Mouse (Mus musculus): Measurements from ENCODE around the gene Wnt3a. TPM values are rescaled to one million over a fixed set of nuclear protein-coding genes. Genes with fewer than 3 reads are reported as not detected.

Gene Wnt3a
- total and polyA plus RNA-seq, 2 experiments from 2014 or later, result 0.16 TPM; not detected in 1

DNA sequence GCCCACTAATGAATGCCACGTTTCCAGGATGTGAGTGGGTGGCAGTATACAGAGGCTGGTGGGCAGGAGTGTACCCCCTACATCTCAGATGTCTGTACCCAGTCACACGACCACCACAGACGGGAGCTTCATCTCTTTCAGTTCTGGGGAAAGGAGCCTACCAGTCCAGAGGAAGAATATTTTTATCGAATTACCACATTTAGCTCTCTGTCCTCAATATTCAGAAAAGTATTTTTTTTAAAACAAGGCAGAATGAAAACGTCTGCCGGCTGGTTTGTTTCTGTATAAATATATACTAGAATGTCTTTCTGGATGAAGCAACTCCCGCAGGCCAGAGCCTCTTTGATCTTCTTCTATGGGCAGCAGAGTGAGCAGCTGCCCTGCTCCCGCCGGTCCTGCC, 42.4 kb upstream of the Wnt3a start:
- no peak overlapping the region for H3K9ac ChIP-seq (replicated peaks; ENCODE audit: low read length, poor library complexity, severe bottlenecking)
- H3K36me3 ChIP-seq (ENCODE audit: insufficient read depth, low read length), result no peaks in the 10 kb centered on the region
- no peak overlapping the region for H3K4me2 ChIP-seq (ENCODE audit: low read depth, low read length, poor library complexity, severe bottlenecking)
- no peak for TF ChIP-seq CTCF (IDR thresholded peaks at IDR 0.05)
- WGBS, result 26% methylated on average over 9 of the region's 9 CpGs
- ATAC-seq (ENCODE audit: low FRiP score) (no peak), DNase-seq (ENCODE audit: low spot score) (no peak)
- H3K9me3 ChIP-seq (ENCODE audit: low read length), result no peaks in the 10 kb centered on the region
- no peak overlapping the region for H3K27ac ChIP-seq (ENCODE audit: low read depth, low read length)
- no peak overlapping the region for H3K4me3 ChIP-seq (ENCODE audit: low read depth, low read length)
- H3K4me1 ChIP-seq (ENCODE audit: insufficient read depth, low read length), result peaks cover 3% of the 10 kb centered on the region
- no peaks in the 10 kb centered on the region for H3K27me3 ChIP-seq (ENCODE audit: insufficient read depth, low read length)

DNA sequence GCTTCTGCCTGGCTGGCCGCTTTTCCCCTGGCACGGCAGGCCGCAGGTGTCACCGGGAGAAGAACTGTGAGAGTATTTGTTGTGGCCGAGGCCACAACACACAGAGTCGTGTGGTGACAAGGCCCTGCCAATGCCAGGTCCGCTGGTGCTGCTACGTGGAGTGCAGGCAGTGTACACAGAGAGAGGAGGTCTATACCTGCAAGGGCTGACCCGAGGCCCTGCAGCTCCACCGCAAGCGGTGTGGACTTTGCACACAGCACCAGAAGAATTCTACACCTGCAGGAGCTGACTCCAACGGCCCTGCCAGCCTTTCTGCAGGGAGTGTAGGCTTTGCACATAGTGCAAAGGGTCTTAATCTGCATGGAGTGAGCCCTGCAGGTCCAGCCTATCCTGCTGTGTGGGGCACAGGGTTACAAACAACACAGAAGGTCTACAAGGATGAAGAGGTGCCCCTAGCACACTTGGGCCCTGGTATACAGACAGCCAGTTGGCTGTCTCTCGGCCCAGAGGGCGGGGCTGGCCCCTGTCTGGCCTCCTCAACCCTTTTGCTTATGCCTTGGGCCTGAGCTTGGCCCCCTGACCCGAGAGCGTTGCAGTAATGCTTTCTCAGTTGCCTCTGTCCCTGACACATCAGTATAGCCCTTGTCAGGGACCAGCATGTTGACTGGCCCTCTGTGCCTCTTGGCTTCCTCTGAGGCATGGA, 40.8 kb upstream of the Wnt3a start:
- no peak for TF ChIP-seq CTCF (IDR thresholded peaks at IDR 0.05)
- 77% methylated on average over 16 of the region's 16 CpGs for WGBS

DNA sequence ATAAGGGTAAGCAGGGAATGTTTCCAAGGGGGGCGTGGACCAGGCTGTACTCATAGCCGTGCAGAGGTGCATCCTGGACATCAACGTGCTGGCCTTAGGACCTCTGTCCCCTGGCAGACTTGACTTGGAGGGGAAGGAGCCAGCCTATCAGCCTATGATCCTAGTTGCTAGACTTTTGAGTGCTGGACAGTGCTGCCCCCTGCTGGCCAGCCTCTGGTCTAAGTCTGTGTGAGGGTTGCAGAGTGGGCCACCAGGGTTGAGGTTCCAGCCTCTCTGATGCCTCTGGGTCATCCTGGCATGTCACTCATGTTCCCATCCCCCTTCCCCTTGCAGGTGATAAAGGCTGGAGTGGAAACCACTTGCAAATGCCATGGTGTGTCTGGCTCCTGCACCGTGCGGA, 40.0 kb upstream of the Wnt3a start:
- Histone ChIP-seq H3K27me3 (ENCODE audit: insufficient read depth, low read length) (no peaks in the 10 kb centered on the region), H3K9me3 (ENCODE audit: low read length) (no peaks in the 10 kb centered on the region), H3K9ac (replicated peaks; ENCODE audit: low read length, poor library complexity, severe bottlenecking) (no peak overlapping the region), H3K4me1 (ENCODE audit: insufficient read depth, low read length) (peaks cover 3% of the 10 kb centered on the region), H3K27ac (ENCODE audit: low read depth, low read length) (no peak overlapping the region), H3K4me2 (ENCODE audit: low read depth, low read length, poor library complexity, severe bottlenecking) (no peak overlapping the region), H3K4me3 (ENCODE audit: low read depth, low read length) (no peak overlapping the region), H3K36me3 (ENCODE audit: insufficient read depth, low read length) (no peaks in the 10 kb centered on the region)
- peak; percentile 75 for TF ChIP-seq CTCF (IDR thresholded peaks at IDR 0.05)
- WGBS, result 44% methylated on average over 5 of the region's 5 CpGs
- ATAC-seq (ENCODE audit: low FRiP score) (no peak), DNase-seq (ENCODE audit: low spot score) (peak; percentile 63)

More for the DNA sequence above, 40.8 kb upstream of the Wnt3a start:
- DNase-seq (ENCODE audit: low spot score) (no peak), ATAC-seq (ENCODE audit: low FRiP score) (no peak)
- Histone ChIP-seq H3K4me2 (ENCODE audit: low read depth, low read length, poor library complexity, severe bottlenecking) (no peak overlapping the region), H3K9ac (replicated peaks; ENCODE audit: low read length, poor library complexity, severe bottlenecking) (no peak overlapping the region), H3K9me3 (ENCODE audit: low read length) (no peaks in the 10 kb centered on the region), H3K27me3 (ENCODE audit: insufficient read depth, low read length) (no peaks in the 10 kb centered on the region), H3K4me3 (ENCODE audit: low read depth, low read length) (no peak overlapping the region), H3K36me3 (ENCODE audit: insufficient read depth, low read length) (no peaks in the 10 kb centered on the region), H3K4me1 (ENCODE audit: insufficient read depth, low read length) (peaks cover 3% of the 10 kb centered on the region), H3K27ac (ENCODE audit: low read depth, low read length) (no peak overlapping the region)

DNA sequence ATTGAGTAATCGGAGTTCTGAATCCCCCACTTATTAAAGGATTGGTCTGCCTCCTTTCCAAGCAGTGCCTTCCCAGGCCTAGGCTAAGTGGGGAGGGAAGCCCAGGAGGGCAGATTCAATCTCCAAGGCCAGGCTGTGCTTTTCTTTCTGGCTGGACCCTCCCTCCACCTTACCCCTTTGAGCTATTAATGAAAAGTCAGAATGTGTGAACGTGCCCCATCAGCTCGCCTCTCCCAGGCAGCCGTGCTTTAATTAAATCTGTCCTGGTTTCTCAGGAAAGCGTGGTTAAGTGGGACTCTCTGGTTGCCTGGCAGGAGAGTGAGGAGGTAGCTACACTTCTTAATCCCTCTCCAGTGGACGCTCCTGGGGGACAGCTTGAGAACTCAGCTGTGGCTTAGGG, 39.1 kb upstream of the Wnt3a start:
- Histone ChIP-seq H3K4me3 (ENCODE audit: low read depth, low read length) (no peak overlapping the region), H3K27ac (ENCODE audit: low read depth, low read length) (no peak overlapping the region), H3K9me3 (ENCODE audit: low read length) (no peaks in the 10 kb centered on the region), H3K27me3 (ENCODE audit: insufficient read depth, low read length) (no peaks in the 10 kb centered on the region), H3K9ac (replicated peaks; ENCODE audit: low read length, poor library complexity, severe bottlenecking) (no peak overlapping the region), H3K4me2 (ENCODE audit: low read depth, low read length, poor library complexity, severe bottlenecking) (no peak overlapping the region), H3K36me3 (ENCODE audit: insufficient read depth, low read length) (no peaks in the 10 kb centered on the region), H3K4me1 (ENCODE audit: insufficient read depth, low read length) (peaks cover 3% of the 10 kb centered on the region)
- DNase-seq (ENCODE audit: low spot score), result no peak
- WGBS, result 8% methylated on average over 6 of the region's 6 CpGs
- no peak for ATAC-seq (ENCODE audit: low FRiP score)
- TF ChIP-seq CTCF (IDR thresholded peaks at IDR 0.05), result no peak

DNA sequence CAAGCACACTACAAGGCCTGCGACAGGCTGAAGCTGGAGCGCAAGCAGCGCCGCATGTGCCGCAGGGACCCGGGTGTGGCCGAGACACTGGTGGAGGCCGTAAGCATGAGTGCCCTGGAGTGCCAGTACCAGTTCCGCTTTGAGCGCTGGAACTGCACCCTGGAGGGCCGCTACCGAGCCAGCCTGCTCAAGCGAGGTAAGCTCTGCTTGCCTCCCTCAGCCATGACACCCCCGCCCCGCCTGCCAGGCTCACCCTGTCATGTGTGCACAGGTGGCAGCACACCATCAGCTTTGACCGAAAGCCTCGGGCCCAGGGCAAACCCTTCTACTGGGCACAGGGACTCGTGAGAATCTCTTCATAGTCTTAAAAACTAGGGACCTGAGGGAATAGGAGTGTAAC, 37.1 kb upstream of the Wnt3a start:
- ATAC-seq (ENCODE audit: low FRiP score) (no peak), DNase-seq (ENCODE audit: low spot score) (no peak)
- no peak for TF ChIP-seq CTCF (IDR thresholded peaks at IDR 0.05)

DNA sequence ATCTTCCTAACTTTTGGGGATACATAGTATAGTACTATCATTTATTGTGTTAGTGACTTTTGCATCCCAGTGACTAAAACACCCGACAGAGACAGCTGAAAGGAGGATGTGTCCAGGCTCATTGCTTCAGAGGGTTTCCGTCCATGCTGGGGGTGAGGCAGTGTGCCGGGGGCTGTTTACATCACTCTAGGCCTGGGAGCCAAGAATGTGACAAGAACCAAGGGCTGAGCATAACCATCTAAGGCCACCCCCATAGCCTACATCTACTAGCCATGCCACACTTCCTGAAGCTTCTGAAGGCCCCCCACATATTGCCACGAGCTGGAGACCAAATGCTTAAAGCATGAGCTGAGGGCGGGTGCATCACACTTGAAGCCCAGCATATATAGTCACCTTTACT, 34.2 kb upstream of the Wnt3a start:
- no peak for TF ChIP-seq CTCF (IDR thresholded peaks at IDR 0.05)
- ATAC-seq (ENCODE audit: low FRiP score), result no peak
- no peak overlapping the region for H3K4me2 ChIP-seq (ENCODE audit: low read depth, low read length, poor library complexity, severe bottlenecking)
- WGBS, result 79% methylated on average over 5 of the region's 5 CpGs
- no peak overlapping the region for H3K9ac ChIP-seq (replicated peaks; ENCODE audit: low read length, poor library complexity, severe bottlenecking)
- no peaks in the 10 kb centered on the region for H3K9me3 ChIP-seq (ENCODE audit: low read length)
- H3K36me3 ChIP-seq (ENCODE audit: insufficient read depth, low read length), result no peaks in the 10 kb centered on the region
- no peak overlapping the region for H3K4me3 ChIP-seq (ENCODE audit: low read depth, low read length)
- H3K4me1 ChIP-seq (ENCODE audit: insufficient read depth, low read length), result peaks cover 1% of the 10 kb centered on the region; the same call in 1 of the 2 replicates
- no peak for DNase-seq (ENCODE audit: low spot score)
- H3K27ac ChIP-seq (ENCODE audit: low read depth, low read length), result no peak overlapping the region
- H3K27me3 ChIP-seq (ENCODE audit: insufficient read depth, low read length), result no peaks in the 10 kb centered on the region; the same call in 1 of the 2 replicates

More for the DNA sequence above, 37.1 kb upstream of the Wnt3a start:
- H3K36me3 ChIP-seq (ENCODE audit: insufficient read depth, low read length), result no peaks in the 10 kb centered on the region
- no peaks in the 10 kb centered on the region for H3K27me3 ChIP-seq (ENCODE audit: insufficient read depth, low read length)
- no peak overlapping the region for H3K9ac ChIP-seq (replicated peaks; ENCODE audit: low read length, poor library complexity, severe bottlenecking)
- H3K27ac ChIP-seq (ENCODE audit: low read depth, low read length), result no peak overlapping the region
- 86% methylated on average over 18 of the region's 18 CpGs for WGBS
- no peak overlapping the region for H3K4me2 ChIP-seq (ENCODE audit: low read depth, low read length, poor library complexity, severe bottlenecking)
- H3K4me1 ChIP-seq (ENCODE audit: insufficient read depth, low read length), result peaks cover 3% of the 10 kb centered on the region
- no peak overlapping the region for H3K4me3 ChIP-seq (ENCODE audit: low read depth, low read length)
- no peaks in the 10 kb centered on the region for H3K9me3 ChIP-seq (ENCODE audit: low read length)
